Mouse (Mus musculus) heart, adult 2 months (tissue): ENCODE measurements around the gene Ak9. TPM values are rescaled to one million over a fixed set of nuclear protein-coding genes. Genes with fewer than 3 reads are reported as not detected.
A peak's percentile ranks its signal among the peaks of the same experiment; 100 is the strongest.
"Not testable (repeated sequence)": the region's sequence is repeated elsewhere in the genome, so short reads cannot be mapped to it uniquely, and the experiment has no call there.

ENCODE experiments used
- DNase-seq, 2 experiments: peaks; one replicate each; pipeline ENCODE4 v3.0.0; 2021
- H3K27ac ChIP-seq: fragments of 200-600 bp; 2 replicates; pipeline ENCODE4 v1.8.1; 2022
- H3K27me3 ChIP-seq: fragments of 200-500 bp; 2 replicates; pipeline ENCODE4 v1.6.1; 2012; ENCODE audit warnings: mild to moderate bottlenecking, low read length, inconsistent platforms, mixed read lengths; ENCODE audit not compliant: control insufficient read depth, insufficient read depth
- H3K36me3 ChIP-seq: fragments of 200-500 bp; 2 replicates; pipeline ENCODE4 v1.6.1; 2012; ENCODE audit warnings: low read length, inconsistent platforms; ENCODE audit not compliant: control insufficient read depth, insufficient read depth
- H3K4me1 ChIP-seq: fragments of 200-500 bp; 2 replicates; pipeline ENCODE4 v1.6.1; 2011; ENCODE audit warnings: low read length; ENCODE audit not compliant: control insufficient read depth, insufficient read depth
- H3K4me3 ChIP-seq: fragments of 200-600 bp; 2 replicates; pipeline ENCODE4 v1.8.1; 2022
- H3K79me2 ChIP-seq: fragments of 200-500 bp; replicated peaks from 2 replicates; pipeline ENCODE4 v1.6.1; 2012; ENCODE audit warnings: mild to moderate bottlenecking, inconsistent platforms, low read length, moderate library complexity, mixed read lengths; ENCODE audit not compliant: control insufficient read depth, insufficient read depth
- H3K9ac ChIP-seq: fragments of 200-500 bp; 2 replicates; pipeline ENCODE4 v1.6.1; 2012; ENCODE audit warnings: low read depth, mild to moderate bottlenecking, control low read depth, inconsistent platforms, low read length, mixed read lengths
- CTCF ChIP-seq: fragments of 200-600 bp; IDR thresholded peaks from 2 replicates; pipeline ENCODE4 v1.8.1; 2022; ENCODE audit warnings: antibody characterized with exemption, mild to moderate bottlenecking, moderate library complexity
- EP300 ChIP-seq: fragments of 200-500 bp; IDR thresholded peaks from 2 replicates; pipeline ENCODE4 v1.6.1; 2011; ENCODE audit warnings: low read depth, low read length, control low read depth; ENCODE audit not compliant: insufficient read depth
- POLR2A ChIP-seq: fragments of 200-500 bp; IDR thresholded peaks from 2 replicates; pipeline ENCODE4 v1.6.1; 2011; ENCODE audit warnings: mild to moderate bottlenecking, low read depth, low read length, control low read depth; ENCODE audit not compliant: insufficient read depth
- WGBS: fragments of 180-500 bp; shearing (Covaris S2); methylation state at CpG from one replicate; pipeline ENCODE4 v1.1.7; 2018; 5-methylcytosine and 5-hydroxymethylcytosine counted together
- intact Hi-C: fragments of 180-260 bp; cut with DNase I; formaldehyde crosslinking; loops from one replicate; pipeline ENCODE4 v1.15.1; 2025
- polyA plus RNA-seq: library from polyadenylated mRNA; depleted of rRNA; stranded (reverse); fragments of >200 nt; gene quantifications from 2 replicates; pipeline ENCODE4 v1.2.3, GENCODE M21; 2012
- total RNA-seq, 2 experiments: library from RNA; stranded (reverse); gene quantifications; 2 replicates each; pipeline ENCODE4 v1.2.3; 2021

Ak9 gene
- total and polyA plus RNA-seq, 3 experiments: 0.06 TPM; not detected in 2

- Histone ChIP-seq H3K4me3 (no peak overlapping the region), H3K4me1 (no peaks in the 10 kb centered on the region), H3K27me3 (no peaks in the 10 kb centered on the region), H3K36me3 (no peaks in the 10 kb centered on the region), H3K79me2 (no peaks in the 10 kb centered on the region), H3K27ac (no peak overlapping the region), H3K9ac (no peak overlapping the region)
- TF ChIP-seq CTCF (no peak), POLR2A (no peak), EP300 (no peak)
- DNase-seq: no peak
- 55% methylated on average over 2 of the region's 2 CpGs for WGBS
- intact Hi-C loops: no loop called here
Observed at GRCm38 (mm10) chr10:41403364-41403763, 99.6 kb downstream of the Ak9 start.

- H3K4me3 ChIP-seq: no peak overlapping the region
- no peak for DNase-seq
- H3K27ac ChIP-seq: no peak overlapping the region
- TF ChIP-seq EP300: no peak
- TF ChIP-seq CTCF: peak; percentile 35
- no peaks in the 10 kb centered on the region for H3K4me1 ChIP-seq
- no peak overlapping the region for H3K9ac ChIP-seq
- no peaks in the 10 kb centered on the region for H3K79me2 ChIP-seq
- intact Hi-C loops: no loop called here
- H3K27me3 ChIP-seq: no peaks in the 10 kb centered on the region
- 31% methylated on average over 3 of the region's 3 CpGs for WGBS
- H3K36me3 ChIP-seq: no peaks in the 10 kb centered on the region
Observed at GRCm38 (mm10) chr10:41403893-41404612, 100.3 kb downstream of the Ak9 start.

GRCm38 (mm10) chr10:41410176-41410575 lies 106.4 kb downstream of the Ak9 start:
- H3K79me2 ChIP-seq, H3K9ac ChIP-seq, H3K36me3 ChIP-seq, intact Hi-C loops, H3K27ac ChIP-seq, H3K27me3 ChIP-seq, H3K4me3 ChIP-seq, DNase-seq, H3K4me1 ChIP-seq: not testable (repeated sequence)
- 85% methylated on average over 4 of the region's 4 CpGs for WGBS

- H3K27ac ChIP-seq, intact Hi-C loops, H3K36me3 ChIP-seq, H3K4me3 ChIP-seq, H3K4me1 ChIP-seq, DNase-seq, H3K79me2 ChIP-seq, H3K27me3 ChIP-seq, H3K9ac ChIP-seq: not testable (repeated sequence)
- 97% methylated on average over 1 of the region's 1 CpGs for WGBS
Observed at GRCm38 (mm10) chr10:41410821-41411220, 107.0 kb downstream of the Ak9 start.

GRCm38 (mm10) chr10:41413471-41413870 lies 109.7 kb downstream of the Ak9 start:
- H3K9ac ChIP-seq, intact Hi-C loops, H3K79me2 ChIP-seq, DNase-seq, H3K27ac ChIP-seq, H3K27me3 ChIP-seq, H3K4me1 ChIP-seq, H3K36me3 ChIP-seq, H3K4me3 ChIP-seq: not testable (repeated sequence)
- WGBS: 63% methylated on average over 1 of the region's 1 CpGs

GRCm38 (mm10) chr10:41415368-41415767 lies 111.6 kb downstream of the Ak9 start:
- not testable (repeated sequence) for H3K4me1 ChIP-seq

More at GRCm38 (mm10) chr10:41415368-41415767, 111.6 kb downstream of the Ak9 start:
- H3K9ac ChIP-seq, H3K27me3 ChIP-seq, intact Hi-C loops, H3K79me2 ChIP-seq, H3K36me3 ChIP-seq, H3K27ac ChIP-seq, H3K4me3 ChIP-seq, DNase-seq: not testable (repeated sequence)
- 88% methylated on average over 2 of the region's 2 CpGs for WGBS
